ENCODE assay signal across 11 mouse cellular contexts in genomic region chr7:143320367-143320766, GRCm38 (mm10).
DNase-seq lines count a peak whose midpoint lies in the region; ATAC-seq lines count a peak whose summit lies in the region.
"Had no signal": no experiment of that assay in that cellular context is flagged by ENCODE, and none has a peak within 500 bp of the region (broad histone marks: within the 10 kb centered on the region; RNA-seq: fewer than 3 reads in every experiment).

No protein-coding gene starts in this region.

- no peaks in the 10 kb centered on the region for H3K27me3 ChIP-seq in kidney, embryonic 15.5 days
- H3K27me3 ChIP-seq in embryonic facial prominence, embryonic 11.5 days (ENCODE audit: control insufficient read depth, insufficient read depth, low read length) = no peaks in the 10 kb centered on the region
- H3K27me3 ChIP-seq in heart, embryonic 10.5 days (ENCODE audit: insufficient read depth, poor library complexity, severe bottlenecking) = peaks cover 4% of the 10 kb centered on the region; the same call in 1 of the 2 replicates
- H3K27me3 ChIP-seq in limb, embryonic 10.5 days (ENCODE audit: low read depth, poor library complexity, severe bottlenecking) = no peaks in the 10 kb centered on the region

- H3K36me3 ChIP-seq in kidney, embryonic 15.5 days = no peaks in the 10 kb centered on the region
- no peaks in the 10 kb centered on the region for H3K36me3 ChIP-seq in embryonic facial prominence, embryonic 11.5 days (replicated peaks; ENCODE audit: control insufficient read depth, insufficient read depth, low read depth, low read length)
- no peaks in the 10 kb centered on the region for H3K36me3 ChIP-seq in heart, embryonic 10.5 days
- H3K36me3 ChIP-seq in limb, embryonic 10.5 days = no peaks in the 10 kb centered on the region

- no peak overlapping the region for H3K9ac ChIP-seq in kidney, embryonic 15.5 days
- no peak overlapping the region for H3K9ac ChIP-seq in embryonic facial prominence, embryonic 11.5 days (replicated peaks; ENCODE audit: low read length)

- H3K27ac ChIP-seq in kidney, embryonic 15.5 days = peak overlapping the region; percentile 63; the same call in 1 of the 2 replicates
- H3K27ac ChIP-seq in embryonic facial prominence, embryonic 11.5 days (replicated peaks; ENCODE audit: low read depth, low read length) = no peak overlapping the region
- H3K27ac ChIP-seq in heart, embryonic 10.5 days = peak overlapping the region; percentile 74
- H3K27ac ChIP-seq in limb, embryonic 10.5 days = peak overlapping the region; percentile 51
- H3K27ac ChIP-seq: layer of hippocampus, adult 2 months had no signal

- peak; percentile 70; the same call in 1 of the 2 replicates for ATAC-seq in kidney, embryonic 15.5 days (replicated peaks; ENCODE audit: low FRiP score)
- ATAC-seq in embryonic facial prominence, embryonic 11.5 days (replicated peaks; ENCODE audit: insufficient number of reproducible peaks, low FRiP score, low TSS enrichment, low read depth) = peak; percentile 76; the same call in 1 of the 2 replicates
- no peak for ATAC-seq in inflammation-experienced regulatory T-cells, adult 6 months

- 20% methylated on average over 8 of the region's 8 CpGs for WGBS in kidney, embryonic 15.5 days
- WGBS in embryonic facial prominence, embryonic 11.5 days = 52% methylated on average over 8 of the region's 8 CpGs
- 28% methylated on average over 8 of the region's 8 CpGs for WGBS in heart, embryonic 10.5 days
- 80% methylated on average over 8 of the region's 8 CpGs for WGBS in limb, embryonic 10.5 days

- H3K4me1 ChIP-seq in kidney, embryonic 15.5 days = peaks cover 43% of the 10 kb centered on the region
- H3K4me1 ChIP-seq in embryonic facial prominence, embryonic 11.5 days (ENCODE audit: control insufficient read depth, insufficient read depth, low read length) = peaks cover 2% of the 10 kb centered on the region; the same call in 1 of the 2 replicates
- H3K4me1 ChIP-seq in heart, embryonic 10.5 days = peaks cover 39% of the 10 kb centered on the region
- H3K4me1 ChIP-seq in limb, embryonic 10.5 days = peaks cover 29% of the 10 kb centered on the region

- no peaks in the 10 kb centered on the region for H3K9me3 ChIP-seq in kidney, embryonic 15.5 days (replicated peaks)
- no peaks in the 10 kb centered on the region for H3K9me3 ChIP-seq in embryonic facial prominence, embryonic 11.5 days (replicated peaks; ENCODE audit: control insufficient read depth, low read length)
- H3K9me3 ChIP-seq in heart, embryonic 10.5 days = no peaks in the 10 kb centered on the region
- H3K9me3 ChIP-seq in limb, embryonic 10.5 days (replicated peaks) = no peaks in the 10 kb centered on the region

- H3K4me2 ChIP-seq in kidney, embryonic 15.5 days = no peak overlapping the region
- H3K4me2 ChIP-seq in embryonic facial prominence, embryonic 11.5 days (ENCODE audit: low read depth, low read length) = no peak overlapping the region

- no peak for DNase-seq in kidney, adult 11 months
- DNase-seq in embryonic facial prominence, embryonic 11.5 days (ENCODE audit: low spot score) = peak; percentile 49
- peak; percentile 86 for DNase-seq in heart, embryonic 10.5 days (ENCODE audit: low spot score)
- DNase-seq in limb, embryonic 10.5 days (ENCODE audit: low spot score) = no peak
- no peak for DNase-seq in spleen, adult 18-20 months
- DNase-seq in embryo, embryonic 11 days = no peak
- DNase-seq: cerebellum, adult 9-11 months; gastrocnemius, postnatal 14 days had no signal

- no peak overlapping the region for H3K4me3 ChIP-seq in kidney, embryonic 15.5 days (replicated peaks)
- no peak overlapping the region for H3K4me3 ChIP-seq in embryonic facial prominence, embryonic 11.5 days (ENCODE audit: low read depth, low read length)
- H3K4me3 ChIP-seq in heart, embryonic 10.5 days = no peak overlapping the region
- no peak overlapping the region for H3K4me3 ChIP-seq in limb, embryonic 10.5 days
- H3K4me3 ChIP-seq: layer of hippocampus, adult 2 months had no signal

Comparison
In these comparisons a context has a peak if more than half of its experiments do, and no peak if none do; other contexts are left out.
1. DNase-seq: peak in embryonic facial prominence, embryonic 11.5 days (single experiment) and heart, embryonic 10.5 days (single experiment); none in kidney, adult 11 months (single experiment), limb, embryonic 10.5 days (single experiment), spleen, adult 18-20 months (0 of 2) and embryo, embryonic 11 days (single experiment).